Mouse (Mus musculus): ENCODE measurements around the gene Rgs7. TPM values are rescaled to one million over a fixed set of nuclear protein-coding genes. Genes with fewer than 3 reads are reported as not detected.
A peak's percentile ranks its signal among the peaks of the same experiment; 100 is the strongest.

Gene Rgs7
- 1.7 and 3.9 TPM in 2 replicates for polyA plus RNA-seq (2016; fragmentation: Nextera tagmentation; extraction: Ambion mirVana)

- WGBS, result under 1% methylated on average over 76 of the region's 82 CpGs
- no peaks in the 10 kb centered on the region for H3K36me3 ChIP-seq
- peaks cover 15% of the 10 kb centered on the region for H3K4me1 ChIP-seq (replicated peaks)
- no peaks in the 10 kb centered on the region for H3K9me3 ChIP-seq
- DNase-seq (ENCODE audit: low spot score), result peak; percentile 73
- H3K27ac ChIP-seq, result peak within 1 kb of the TSS; percentile 79
- H3K4me3 ChIP-seq, result peak within 1 kb of the TSS; percentile 62
- H3K27me3 ChIP-seq (ENCODE audit: insufficient read depth, poor library complexity, severe bottlenecking), result peaks cover 40% of the 10 kb centered on the region
Observed at GRCm38 (mm10) chr1:175491861-175492682, at the start of gene Rgs7. TSS of gene Rgs7 (minus strand) at chr1:175492500.

- no peaks in the 10 kb centered on the region for H3K4me1 ChIP-seq (replicated peaks)
- H3K27ac ChIP-seq, result no peak overlapping the region
- H3K4me3 ChIP-seq, result no peak overlapping the region
- no peak for DNase-seq (ENCODE audit: low spot score)
- H3K36me3 ChIP-seq, result no peaks in the 10 kb centered on the region
- WGBS, result 90% methylated on average over 5 of the region's 5 CpGs
- no peaks in the 10 kb centered on the region for H3K27me3 ChIP-seq (ENCODE audit: insufficient read depth, poor library complexity, severe bottlenecking)
- no peaks in the 10 kb centered on the region for H3K9me3 ChIP-seq
Observed at GRCm38 (mm10) chr1:175540700-175541099, 48.4 kb upstream of the Rgs7 start.

DNA sequence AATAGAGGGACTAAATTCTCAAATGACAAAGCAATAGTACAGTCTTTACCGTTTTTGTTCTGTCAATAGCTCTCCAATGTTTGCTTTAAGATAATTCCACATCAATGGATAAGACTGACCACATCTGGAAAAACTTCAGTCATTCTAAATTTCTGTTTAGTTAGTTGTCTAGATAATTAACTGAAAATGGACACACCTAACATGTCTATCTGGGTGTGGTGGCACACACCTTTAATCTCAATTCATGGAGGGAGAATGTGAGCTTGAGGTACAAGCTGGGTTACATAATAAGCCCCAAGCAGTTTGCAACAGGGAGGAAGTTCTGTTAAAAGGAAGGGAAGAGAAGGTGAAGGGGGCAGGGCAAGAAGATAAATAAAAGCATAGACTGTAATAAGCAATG, 45.0 kb upstream of the Rgs7 start:
- H3K36me3 ChIP-seq, result no peaks in the 10 kb centered on the region
- no peaks in the 10 kb centered on the region for H3K4me1 ChIP-seq (replicated peaks)
- H3K4me3 ChIP-seq, result no peak overlapping the region
- 84% methylated on average over 1 of the region's 1 CpGs for WGBS
- no peak for DNase-seq (ENCODE audit: low spot score)
- H3K27ac ChIP-seq, result no peak overlapping the region
- H3K27me3 ChIP-seq (ENCODE audit: insufficient read depth, poor library complexity, severe bottlenecking), result no peaks in the 10 kb centered on the region
- H3K9me3 ChIP-seq, result no peaks in the 10 kb centered on the region

DNA sequence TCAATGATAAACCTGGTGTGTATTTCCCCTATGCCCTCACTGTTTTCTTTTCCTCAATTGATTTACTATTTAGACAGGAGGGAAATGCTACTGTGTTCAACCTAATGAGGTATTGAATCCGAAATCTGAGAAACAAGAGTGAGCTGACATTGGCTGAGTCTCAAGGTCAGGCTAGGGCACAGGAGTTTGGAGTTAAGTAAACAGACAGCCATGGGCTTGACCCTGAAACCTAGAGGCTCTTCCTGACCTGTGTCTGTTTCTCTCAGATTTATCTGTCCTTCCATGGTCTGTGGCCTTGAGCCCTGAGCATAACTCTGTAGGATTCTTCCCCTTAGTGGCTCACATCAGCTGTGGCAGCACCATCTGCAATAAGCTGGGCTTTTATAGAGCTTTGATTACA, 37.6 kb upstream of the Rgs7 start:
- no peaks in the 10 kb centered on the region for H3K4me1 ChIP-seq (replicated peaks)
- H3K27ac ChIP-seq, result no peak overlapping the region
- no peak for DNase-seq (ENCODE audit: low spot score)
- no peaks in the 10 kb centered on the region for H3K27me3 ChIP-seq (ENCODE audit: insufficient read depth, poor library complexity, severe bottlenecking)
- H3K9me3 ChIP-seq, result no peaks in the 10 kb centered on the region
- 80% methylated on average over 1 of the region's 1 CpGs for WGBS
- H3K4me3 ChIP-seq, result no peak overlapping the region
- H3K36me3 ChIP-seq, result no peaks in the 10 kb centered on the region

GRCm38 (mm10) chr1:175524626-175525294, 32.5 kb upstream of the Rgs7 start:
- H3K4me3 ChIP-seq, result no peak overlapping the region
- no peaks in the 10 kb centered on the region for H3K36me3 ChIP-seq
- no peak overlapping the region for H3K27ac ChIP-seq
- no peaks in the 10 kb centered on the region for H3K9me3 ChIP-seq
- no peaks in the 10 kb centered on the region for H3K27me3 ChIP-seq (ENCODE audit: insufficient read depth, poor library complexity, severe bottlenecking)
- DNase-seq (ENCODE audit: low spot score), result no peak
- WGBS, result 83% methylated on average over 3 of the region's 3 CpGs
- H3K4me1 ChIP-seq (replicated peaks), result no peaks in the 10 kb centered on the region

GRCm38 (mm10) chr1:175523572-175523971, 31.3 kb upstream of the Rgs7 start:
- Histone ChIP-seq H3K9me3 (no peaks in the 10 kb centered on the region), H3K4me1 (replicated peaks) (no peaks in the 10 kb centered on the region), H3K4me3 (no peak overlapping the region), H3K27ac (no peak overlapping the region), H3K27me3 (ENCODE audit: insufficient read depth, poor library complexity, severe bottlenecking) (no peaks in the 10 kb centered on the region), H3K36me3 (no peaks in the 10 kb centered on the region)
- WGBS, result 87% methylated on average over 2 of the region's 2 CpGs
- DNase-seq (ENCODE audit: low spot score), result no peak

GRCm38 (mm10) chr1:175514543-175514942, 22.2 kb upstream of the Rgs7 start:
- Histone ChIP-seq H3K4me3 (no peak overlapping the region), H3K36me3 (no peaks in the 10 kb centered on the region), H3K9me3 (no peaks in the 10 kb centered on the region), H3K27me3 (ENCODE audit: insufficient read depth, poor library complexity, severe bottlenecking) (no peaks in the 10 kb centered on the region), H3K27ac (no peak overlapping the region), H3K4me1 (replicated peaks) (no peaks in the 10 kb centered on the region)
- WGBS, result 76% methylated on average over 2 of the region's 2 CpGs
- no peak for DNase-seq (ENCODE audit: low spot score)

DNA sequence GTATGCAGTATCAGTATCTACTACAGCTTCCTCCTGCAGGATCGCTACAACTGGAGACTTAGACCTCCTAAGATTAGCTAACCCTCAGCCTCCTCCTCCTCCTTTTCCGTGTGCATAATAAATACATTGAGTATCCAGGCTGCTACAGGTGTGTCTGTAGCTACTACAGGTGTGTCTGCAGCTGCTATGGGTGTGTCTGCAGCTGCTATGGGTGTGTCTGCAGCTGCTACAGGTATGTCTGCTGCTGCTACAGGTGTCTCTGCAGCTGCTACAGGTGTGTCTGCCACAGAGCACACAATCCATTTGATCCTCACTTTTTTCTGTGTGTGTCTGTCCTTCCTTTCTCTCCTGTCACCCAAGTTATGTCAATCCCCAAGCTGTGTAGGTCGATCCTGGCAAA, 19.9 kb upstream of the Rgs7 start:
- Histone ChIP-seq H3K9me3 (no peaks in the 10 kb centered on the region), H3K27ac (no peak overlapping the region), H3K4me3 (no peak overlapping the region), H3K4me1 (replicated peaks) (no peaks in the 10 kb centered on the region), H3K36me3 (no peaks in the 10 kb centered on the region), H3K27me3 (ENCODE audit: insufficient read depth, poor library complexity, severe bottlenecking) (no peaks in the 10 kb centered on the region)
- no peak for DNase-seq (ENCODE audit: low spot score)
- WGBS, result 79% methylated on average over 3 of the region's 3 CpGs

DNA sequence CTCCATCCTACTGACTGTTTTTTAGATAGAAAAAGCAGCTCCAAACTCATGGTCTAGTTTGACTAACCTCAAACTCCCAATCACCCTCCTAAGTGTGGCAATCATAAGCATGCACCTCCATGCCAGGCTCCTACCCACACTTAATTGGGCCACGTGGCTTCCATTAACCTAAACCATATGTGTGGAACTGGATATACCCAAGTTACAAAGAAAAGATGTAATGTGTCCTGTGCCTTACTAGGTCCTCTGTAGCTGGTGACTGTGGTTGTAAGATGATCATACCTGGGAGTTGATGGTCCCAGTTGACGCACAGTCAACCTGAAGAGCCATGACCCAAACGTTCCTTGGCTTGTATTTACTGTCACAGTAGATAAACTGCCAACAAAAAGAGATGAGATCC, 17.7 kb upstream of the Rgs7 start:
- Histone ChIP-seq H3K4me3 (no peak overlapping the region), H3K36me3 (no peaks in the 10 kb centered on the region), H3K27me3 (ENCODE audit: insufficient read depth, poor library complexity, severe bottlenecking) (no peaks in the 10 kb centered on the region), H3K9me3 (no peaks in the 10 kb centered on the region), H3K4me1 (replicated peaks) (no peaks in the 10 kb centered on the region), H3K27ac (no peak overlapping the region)
- 79% methylated on average over 3 of the region's 3 CpGs for WGBS
- DNase-seq (ENCODE audit: low spot score), result no peak

GRCm38 (mm10) chr1:175492683-175493043, 363 bp upstream of the Rgs7 start:
- H3K4me3 ChIP-seq, result peak overlapping the region; percentile 62
- no peak for DNase-seq (ENCODE audit: low spot score)
- H3K9me3 ChIP-seq, result no peaks in the 10 kb centered on the region
- no peaks in the 10 kb centered on the region for H3K36me3 ChIP-seq
- H3K4me1 ChIP-seq (replicated peaks), result peaks cover 15% of the 10 kb centered on the region
- WGBS, result 1% methylated on average over 11 of the region's 11 CpGs
- peaks cover 40% of the 10 kb centered on the region for H3K27me3 ChIP-seq (ENCODE audit: insufficient read depth, poor library complexity, severe bottlenecking)
- peak overlapping the region; percentile 79 for H3K27ac ChIP-seq

- peaks cover 40% of the 10 kb centered on the region for H3K27me3 ChIP-seq (ENCODE audit: insufficient read depth, poor library complexity, severe bottlenecking)
Observed at GRCm38 (mm10) chr1:175491511-175491860, 814 bp downstream of the Rgs7 start.

DNA sequence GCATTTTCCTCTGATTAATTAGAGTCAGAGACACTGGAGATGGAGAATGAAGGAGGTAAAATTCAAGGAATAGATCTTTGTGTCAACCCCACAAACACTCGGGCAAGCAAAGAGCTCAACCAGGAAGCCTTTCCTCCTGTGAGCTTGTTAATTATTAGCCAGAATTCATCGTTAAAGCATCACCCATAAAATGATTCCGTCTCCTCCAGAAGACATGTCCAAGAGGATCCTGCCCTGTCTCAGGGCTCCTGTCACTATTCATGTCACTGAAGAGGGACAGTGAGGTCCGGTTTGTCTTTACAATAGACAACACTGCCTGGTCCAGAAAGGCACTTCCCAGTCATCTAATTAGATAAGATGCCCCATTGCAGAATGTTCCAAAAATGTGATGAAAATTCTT, 7.2 kb downstream of the Rgs7 start:
- Histone ChIP-seq H3K9me3 (no peaks in the 10 kb centered on the region), H3K36me3 (no peaks in the 10 kb centered on the region), H3K4me3 (no peak overlapping the region), H3K27me3 (ENCODE audit: insufficient read depth, poor library complexity, severe bottlenecking) (peaks cover 5% of the 10 kb centered on the region), H3K27ac (no peak overlapping the region), H3K4me1 (replicated peaks) (peaks cover 15% of the 10 kb centered on the region)
- WGBS, result 70% methylated on average over 4 of the region's 4 CpGs
- DNase-seq (ENCODE audit: low spot score), result no peak

More at GRCm38 (mm10) chr1:175491511-175491860, 814 bp downstream of the Rgs7 start:
- Histone ChIP-seq H3K27ac (peak overlapping the region; percentile 79), H3K9me3 (no peaks in the 10 kb centered on the region), H3K4me3 (peak overlapping the region; percentile 62), H3K36me3 (no peaks in the 10 kb centered on the region), H3K4me1 (replicated peaks) (peaks cover 15% of the 10 kb centered on the region)
- WGBS, result 17% methylated on average over 6 of the region's 6 CpGs
- DNase-seq (ENCODE audit: low spot score), result no peak

DNA sequence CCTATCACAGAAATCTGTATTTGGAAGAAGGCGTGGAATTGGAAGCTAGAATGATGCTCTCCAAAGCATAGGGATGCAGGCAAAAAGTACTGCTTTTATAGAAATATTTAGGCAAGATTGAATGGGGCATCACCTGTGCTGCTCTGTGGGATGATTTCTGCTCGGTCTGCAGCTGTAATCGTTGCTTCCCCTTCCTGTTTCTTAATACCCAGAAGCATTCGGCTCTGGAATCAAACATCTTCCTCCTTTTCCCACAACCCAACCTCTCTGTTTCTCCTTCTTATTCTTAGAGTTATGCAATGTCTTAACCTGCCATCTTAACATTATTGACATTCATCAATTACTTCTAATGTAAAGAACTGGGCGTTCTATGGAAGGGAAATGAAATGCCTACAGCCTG, 19.2 kb downstream of the Rgs7 start:
- 90% methylated on average over 5 of the region's 5 CpGs for WGBS
- Histone ChIP-seq H3K36me3 (no peaks in the 10 kb centered on the region), H3K9me3 (no peaks in the 10 kb centered on the region), H3K27ac (no peak overlapping the region), H3K4me1 (replicated peaks) (peaks cover 12% of the 10 kb centered on the region; the same call in 1 of the 2 replicates), H3K4me3 (no peak overlapping the region), H3K27me3 (ENCODE audit: insufficient read depth, poor library complexity, severe bottlenecking) (no peaks in the 10 kb centered on the region)
- DNase-seq (ENCODE audit: low spot score), result no peak

All from hindbrain, embryonic 10.5 days (tissue).